Mouse (Mus musculus): Measurements from ENCODE around the gene Olfr1013.

- TF ChIP-seq CTCF (IDR thresholded peaks at IDR 0.05; ENCODE audit: low read depth) = no peak
- no peak for TF ChIP-seq EP300 (IDR thresholded peaks at IDR 0.05; ENCODE audit: low read depth)
These were observed 51.3 kb downstream of the Olfr1013 start, which contains the start of gene Olfr1018 for GRCm38 (mm10) chr2:85818179-85818578.
